Mouse (Mus musculus): ENCODE results near the gene Bmper.

DNA sequence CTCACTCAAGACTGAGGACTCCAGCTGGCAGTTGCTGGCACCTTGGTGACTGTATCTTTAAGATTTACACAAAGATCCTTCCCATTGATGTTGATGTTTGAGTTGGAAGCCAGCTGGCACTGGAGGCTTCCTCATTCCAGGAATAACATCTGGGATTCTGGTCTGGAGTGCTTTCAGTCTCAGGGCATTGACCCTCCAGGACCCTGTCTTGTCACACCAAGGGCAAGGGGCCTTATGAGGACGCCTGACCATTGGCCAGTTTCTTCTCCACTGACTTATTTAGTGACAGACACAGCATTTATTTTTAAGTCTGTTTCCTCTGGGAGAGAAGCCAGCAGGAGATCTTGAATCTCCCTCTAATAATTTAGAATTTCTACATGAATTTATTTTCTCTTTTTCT lies 247.0 kb downstream of the Bmper start:
- TF ChIP-seq POLR2A (IDR thresholded peaks at IDR 0.05; ENCODE audit: borderline replicate concordance, extremely low read depth, low read depth, low read length) (no peak), CTCF (IDR thresholded peaks at IDR 0.05; ENCODE audit: insufficient read depth, low read length) (no peak)
